Mouse (Mus musculus) MEL (cell line): ENCODE data around the gene Ctsw. TPM values are rescaled to one million over a fixed set of nuclear protein-coding genes. Genes with fewer than 3 reads are reported as not detected.

Experiments
- DNase-seq: peaks from one replicate; pipeline ENCODE4 v3.0.0; 2011; ENCODE audit warnings: low read depth, low spot score
- H3K27ac ChIP-seq: 2 replicates; pipeline ENCODE4 v1.5.1; 2012; ENCODE audit warnings: low read depth, mild to moderate bottlenecking, control low read depth, low read length, moderate library complexity; ENCODE audit not compliant: control insufficient read depth
- H3K27me3 ChIP-seq, 2 experiments: fragments of 150-350 bp in 1 of 2; sonication (generic) in 1 of 2; 2 replicates each; pipeline ENCODE4 v1.6.1; 2012; ENCODE audit warnings: low read length in 2 of 2, mild to moderate bottlenecking in 2 of 2, improper control_type of control experiment in 1 of 2, moderate library complexity in 1 of 2; ENCODE audit not compliant: insufficient read depth in 2 of 2, control insufficient read depth in 1 of 2
- H3K36me3 ChIP-seq, 2 experiments: 2 replicates each; pipeline ENCODE4 v1.6.1; 2012 to 2014; ENCODE audit warnings: low read length in 2 of 2, improper control_type of control experiment in 1 of 2, inconsistent platforms in 1 of 2, mild to moderate bottlenecking in 1 of 2; ENCODE audit not compliant: insufficient read depth in 2 of 2, control insufficient read depth in 1 of 2
- H3K4me1 ChIP-seq, 2 experiments: fragments of 150-350 bp in 1 of 2; sonication (generic) in 1 of 2; 2 replicates each; pipeline ENCODE4 v1.6.1; 2012; ENCODE audit warnings: low read length in 2 of 2, improper control_type of control experiment in 1 of 2, mild to moderate bottlenecking in 1 of 2; ENCODE audit not compliant: insufficient read depth in 2 of 2, control insufficient read depth in 1 of 2
- H3K4me3 ChIP-seq, 2 experiments: fragments of 150-350 bp in 1 of 2; sonication (generic) in 1 of 2; 2 replicates each; pipeline ENCODE4 v1.5.1; 2012; ENCODE audit warnings: low read depth in 2 of 2, low read length in 2 of 2, mild to moderate bottlenecking in 2 of 2, moderate library complexity in 2 of 2, control low read depth in 1 of 2, improper control_type of control experiment in 1 of 2; ENCODE audit not compliant: control insufficient read depth in 1 of 2, insufficient read depth in 1 of 2
- H3K79me2 ChIP-seq: 2 replicates; pipeline ENCODE4 v1.6.1; 2012; ENCODE audit warnings: mild to moderate bottlenecking, low read length, moderate library complexity; ENCODE audit not compliant: control insufficient read depth, poor library complexity, insufficient read depth
- H3K9ac ChIP-seq: 2 replicates; pipeline ENCODE4 v1.6.1; 2012; ENCODE audit warnings: low read depth, mild to moderate bottlenecking, control low read depth, low read length, moderate library complexity; ENCODE audit not compliant: control insufficient read depth, poor library complexity, severe bottlenecking
- H3K9me3 ChIP-seq: fragments of 150-350 bp; sonication (generic); replicated peaks from 2 replicates; pipeline ENCODE4 v1.6.1; 2012; ENCODE audit warnings: mild to moderate bottlenecking, low read length, improper control_type of control experiment, moderate library complexity; ENCODE audit not compliant: insufficient read depth
- ELF1 ChIP-seq: IDR thresholded peaks from 2 replicates; pipeline ENCODE4 v1.6.1; 2014; ENCODE audit warnings: low read depth, mild to moderate bottlenecking, inconsistent platforms, low read length, improper control_type of control experiment, moderate library complexity
- EP300 ChIP-seq, 2 experiments: IDR thresholded peaks; 2 replicates each; pipeline ENCODE4 v1.6.1; 2011; ENCODE audit warnings: improper control_type of control experiment in 2 of 2, low read length in 2 of 2, low read depth in 1 of 2, mild to moderate bottlenecking in 1 of 2
- ETS1 ChIP-seq: IDR thresholded peaks from 2 replicates; pipeline ENCODE4 v1.6.1; 2012; ENCODE audit warnings: low read depth, mild to moderate bottlenecking, inconsistent platforms, low read length, improper control_type of control experiment, moderate library complexity
- GATA1 ChIP-seq: IDR thresholded peaks from 2 replicates; pipeline ENCODE4 v1.6.1; 2011; ENCODE audit warnings: low read depth, low read length, improper control_type of control experiment
- JUND ChIP-seq: IDR thresholded peaks from 2 replicates; pipeline ENCODE4 v1.6.1; 2011; ENCODE audit warnings: low read depth, mild to moderate bottlenecking, improper control_type of control experiment, low read length
- MEF2A ChIP-seq: IDR thresholded peaks from 2 replicates; pipeline ENCODE4 v1.6.1; 2014; ENCODE audit warnings: low read depth, mild to moderate bottlenecking, inconsistent platforms, low read length, improper control_type of control experiment; ENCODE audit not compliant: poor library complexity, insufficient replicate concordance, severe bottlenecking; ENCODE audit errors: extremely low read depth
- MXI1 ChIP-seq: IDR thresholded peaks from 2 replicates; pipeline ENCODE4 v1.6.1; 2011; ENCODE audit warnings: mild to moderate bottlenecking, low read depth, low read length, improper control_type of control experiment
- SIN3A ChIP-seq: IDR thresholded peaks from 2 replicates; pipeline ENCODE4 v1.6.1; 2012; ENCODE audit warnings: low read length, improper control_type of control experiment, inconsistent platforms
- SMC3 ChIP-seq: IDR thresholded peaks from 2 replicates; pipeline ENCODE4 v1.6.1; 2011; ENCODE audit warnings: low read depth, low read length, improper control_type of control experiment
- UBTF ChIP-seq: IDR thresholded peaks from 2 replicates; pipeline ENCODE4 v1.6.1; 2012; ENCODE audit warnings: low read depth, mild to moderate bottlenecking, inconsistent platforms, low read length, improper control_type of control experiment, moderate library complexity, borderline replicate concordance; ENCODE audit not compliant: insufficient read depth
- ZKSCAN1 ChIP-seq: IDR thresholded peaks from 2 replicates; pipeline ENCODE4 v1.6.1; 2012; ENCODE audit warnings: low read depth, mild to moderate bottlenecking, inconsistent platforms, low read length, improper control_type of control experiment, moderate library complexity
- polyA plus RNA-seq, 2 experiments: library from polyadenylated mRNA; stranded (reverse) in 1 of 2; unstranded in 1 of 2; fragments of >175 nt in 1 of 2; fragments of >200 nt in 1 of 2; gene quantifications; 2 replicates each; pipeline versions ENCODE4 v1.2.1 to v1.2.4; 2012; ENCODE audit warnings: low replicate concordance in 2 of 2, low read depth in 1 of 2; ENCODE audit not compliant: insufficient read length in 2 of 2, insufficient read depth in 1 of 2, missing spikeins in 1 of 2
- total RNA-seq: library from RNA; depleted of rRNA; stranded (reverse); fragments of 300-350 nt; gene quantifications from 2 replicates; pipeline ENCODE4 v1.2.3, GENCODE M21; 2012

Ctsw gene
- total and polyA plus RNA-seq, 3 experiments, result 0.15 to 0.39 TPM; not detected in 1

DNA sequence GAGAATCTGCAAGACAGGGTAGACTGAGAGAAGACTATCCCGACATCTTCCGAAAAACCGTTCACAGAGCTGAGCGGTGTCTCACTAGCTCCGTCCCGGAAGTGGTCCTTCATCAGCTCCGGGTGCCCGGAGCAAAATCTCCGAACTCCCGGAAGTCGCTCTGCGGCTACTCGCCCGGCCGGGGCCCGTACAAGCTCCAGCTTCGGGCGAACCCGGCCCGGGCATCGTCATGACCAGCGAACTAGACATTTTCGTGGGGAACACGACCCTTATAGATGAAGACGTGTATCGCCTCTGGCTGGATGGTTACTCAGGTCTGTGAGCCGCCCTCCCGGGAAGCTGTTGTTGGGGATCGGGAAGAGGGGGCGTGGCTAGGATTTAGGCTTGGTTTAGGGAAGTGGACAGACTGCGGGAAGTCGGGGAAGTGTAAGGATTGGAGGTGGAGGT lies 7.8 kb downstream of the Ctsw start, which contains the start of gene Fibp (continued):
- TF ChIP-seq UBTF, result peak; percentile 89; the same call in 1 of the 2 replicates
- TF ChIP-seq, all 39 proteins: peak for 14

DNA sequence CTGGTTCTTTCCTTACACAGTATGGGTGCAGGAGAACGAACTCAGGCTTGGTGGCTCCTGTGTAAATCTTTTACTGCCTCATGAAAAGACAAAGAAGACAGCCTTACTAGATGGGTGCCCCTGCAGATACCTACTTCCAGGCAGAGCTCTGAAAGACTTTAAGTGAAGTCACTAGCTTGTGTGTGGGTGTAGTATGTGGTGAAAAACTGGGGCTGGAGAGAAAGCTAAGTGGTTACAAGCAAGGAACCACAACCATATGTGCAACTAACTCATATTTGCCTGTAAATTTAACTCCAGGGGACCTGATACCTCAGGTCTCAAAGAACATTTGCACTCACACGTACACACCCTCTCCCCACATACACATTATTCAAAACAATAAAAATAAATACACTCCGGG lies 8.4 kb downstream of the Ctsw start:
- H3K9ac ChIP-seq, result peak overlapping the region; percentile 82

DNA sequence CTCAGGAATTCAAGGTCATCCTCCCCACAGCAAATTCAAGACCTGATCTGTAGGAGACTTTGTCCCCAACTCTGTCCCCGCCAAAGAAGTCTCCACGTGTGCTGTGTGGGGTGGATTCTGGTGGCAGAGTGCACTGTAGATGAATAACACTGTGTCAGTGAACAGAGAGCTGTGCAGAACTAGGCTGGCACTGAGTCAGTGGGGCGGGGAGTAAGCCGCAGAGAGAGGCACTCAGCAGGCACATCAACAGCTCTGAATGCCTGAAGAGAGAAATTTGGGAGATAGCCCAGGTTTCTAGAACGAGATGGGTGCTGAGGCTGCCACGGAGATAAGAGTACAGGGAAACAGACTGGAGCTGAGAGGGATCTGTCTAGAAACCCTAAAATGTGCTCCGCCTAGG lies 9.3 kb downstream of the Ctsw start:
- Histone ChIP-seq H3K4me1 (peaks cover 0 to 31% of the 10 kb centered on the region in 2 experiments), H3K36me3 (peaks cover 0 to 5% of the 10 kb centered on the region in 2 experiments; a peak in 2 of 4 replicates), H3K4me3 (peak overlapping the region in 1 of 2 experiments; percentile 0; a peak in 1 of 4 replicates), H3K79me2 (peaks cover 18% of the 10 kb centered on the region), H3K9me3 (no peaks in the 10 kb centered on the region), H3K27ac (0 out of 2 replicates have a peak overlapping the region, but pooled peaks have one; percentile 2), H3K27me3 (no peaks in the 10 kb centered on the region), H3K9ac (no peak overlapping the region; the same call in 1 of the 2 replicates)
- peak; percentile 64 for DNase-seq
- TF ChIP-seq ZKSCAN1 (no peak), MXI1 (peak; percentile 51)
- TF ChIP-seq, all 39 proteins: peak for 1

More for the DNA sequence above, 8.4 kb downstream of the Ctsw start:
- Histone ChIP-seq H3K79me2 (peaks cover 17% of the 10 kb centered on the region), H3K4me1 (peaks cover 0 to 31% of the 10 kb centered on the region in 2 experiments), H3K4me3 (peak overlapping the region; percentile 95 to 99)
- TF ChIP-seq GATA1 (no peak), EP300 (IDR thresholded peaks at IDR 0.05; ENCODE audit: low read depth in 1 of 2, low read length in 2 of 2) (0 out of 4 replicates have a peak, but pooled peaks of 1 of the 2 experiments have one; percentile 15), MEF2A (no peak)
- TF ChIP-seq, all 39 proteins: peak for 1
- H3K27me3 ChIP-seq, result no peaks in the 10 kb centered on the region
- H3K27ac ChIP-seq, result peak overlapping the region; percentile 83
- H3K36me3 ChIP-seq, result peaks cover 0 to 5% of the 10 kb centered on the region in 2 experiments; a peak in 2 of 4 replicates
- no peaks in the 10 kb centered on the region for H3K9me3 ChIP-seq
- no peak for DNase-seq

DNA sequence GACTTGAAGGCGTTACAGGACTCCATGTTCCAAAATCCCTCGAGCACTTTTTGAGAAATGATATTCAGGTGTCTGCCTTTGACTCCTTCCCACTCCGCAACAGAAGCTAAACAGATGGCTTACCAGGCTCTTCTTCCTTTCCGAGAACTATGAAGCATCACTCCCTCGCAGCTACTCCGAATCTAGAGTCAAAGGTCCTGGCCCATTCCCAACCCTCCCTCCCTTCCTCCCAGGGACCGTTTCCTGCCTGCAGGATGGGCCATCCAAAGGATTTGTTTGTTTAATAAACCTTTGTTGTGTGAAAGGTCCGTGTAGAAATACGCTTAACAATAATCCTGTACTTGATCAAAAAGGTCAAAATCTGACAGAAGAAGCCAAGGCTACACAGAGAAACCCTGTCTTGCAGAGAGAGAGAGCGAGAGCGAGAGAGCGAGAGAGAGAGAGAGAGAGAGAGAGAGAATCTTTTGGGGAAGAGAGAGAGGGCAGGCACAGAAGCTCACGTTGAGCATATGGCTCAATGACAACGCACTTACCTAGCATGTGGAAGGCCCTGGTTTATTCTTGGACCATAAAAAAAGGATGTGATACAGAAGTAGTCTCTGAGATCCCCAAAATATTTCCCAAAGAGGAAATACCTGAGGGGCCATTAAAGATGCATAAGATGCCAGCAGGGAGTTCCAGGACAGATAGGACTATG lies 10.4 kb downstream of the Ctsw start, which contains the start of gene Ccdc85b:
Ccdc85b (minus strand) TSS at position 149 of the 697 bp plus-strand sequence.
- Histone ChIP-seq H3K79me2 (peaks cover 18% of the 10 kb centered on the region), H3K9ac (peak within 1 kb of the TSS; percentile 89), H3K9me3 (no peaks in the 10 kb centered on the region), H3K4me1 (peaks cover 0 to 31% of the 10 kb centered on the region in 2 experiments), H3K4me3 (peak within 1 kb of the TSS; percentile 77), H3K27me3 (no peaks in the 10 kb centered on the region), H3K36me3 (peaks cover 0 to 5% of the 10 kb centered on the region in 2 experiments; a peak in 2 of 4 replicates), H3K27ac (peak within 1 kb of the TSS; percentile 51)
- TF ChIP-seq SIN3A (0 out of 2 replicates have a peak, but pooled peaks have one; percentile 40), ELF1 (0 out of 2 replicates have a peak, but pooled peaks have one; percentile 0), ETS1 (0 out of 2 replicates have a peak, but pooled peaks have one; percentile 6), SMC3 (no peak), JUND (peak; percentile 93; the same call in 1 of the 2 replicates)
- peak; percentile 48 for DNase-seq
